Mouse (Mus musculus) layer of hippocampus, adult 2 months (tissue): ENCODE data around the gene Ifngr2. TPM values are rescaled to one million over a fixed set of nuclear protein-coding genes. Genes with fewer than 3 reads are reported as not detected.

Experiments used
- DNase-seq, 2 experiments: peaks; one replicate each; pipeline ENCODE4 v3.0.0; 2022; ENCODE audit warnings: low spot score in 2 of 2
- H3K27ac ChIP-seq: fragments of 200-600 bp; 2 replicates; pipeline ENCODE4 v1.8.1; 2022
- H3K4me3 ChIP-seq: fragments of 200-600 bp; 2 replicates; pipeline ENCODE4 v1.8.1; 2022; ENCODE audit warnings: mild to moderate bottlenecking
- CTCF ChIP-seq: fragments of 200-600 bp; conservative IDR thresholded peaks from 2 replicates; pipeline ENCODE4 v1.8.1; 2022; ENCODE audit warnings: antibody characterized with exemption, mild to moderate bottlenecking, moderate library complexity
- total RNA-seq, 2 experiments: library from RNA; stranded (reverse); gene quantifications; 2 replicates each; pipeline ENCODE4 v1.2.3; 2021

The Ifngr2 gene
- total RNA-seq, 2 experiments from 2014 or later: 49.2 to 50.6 TPM

DNA sequence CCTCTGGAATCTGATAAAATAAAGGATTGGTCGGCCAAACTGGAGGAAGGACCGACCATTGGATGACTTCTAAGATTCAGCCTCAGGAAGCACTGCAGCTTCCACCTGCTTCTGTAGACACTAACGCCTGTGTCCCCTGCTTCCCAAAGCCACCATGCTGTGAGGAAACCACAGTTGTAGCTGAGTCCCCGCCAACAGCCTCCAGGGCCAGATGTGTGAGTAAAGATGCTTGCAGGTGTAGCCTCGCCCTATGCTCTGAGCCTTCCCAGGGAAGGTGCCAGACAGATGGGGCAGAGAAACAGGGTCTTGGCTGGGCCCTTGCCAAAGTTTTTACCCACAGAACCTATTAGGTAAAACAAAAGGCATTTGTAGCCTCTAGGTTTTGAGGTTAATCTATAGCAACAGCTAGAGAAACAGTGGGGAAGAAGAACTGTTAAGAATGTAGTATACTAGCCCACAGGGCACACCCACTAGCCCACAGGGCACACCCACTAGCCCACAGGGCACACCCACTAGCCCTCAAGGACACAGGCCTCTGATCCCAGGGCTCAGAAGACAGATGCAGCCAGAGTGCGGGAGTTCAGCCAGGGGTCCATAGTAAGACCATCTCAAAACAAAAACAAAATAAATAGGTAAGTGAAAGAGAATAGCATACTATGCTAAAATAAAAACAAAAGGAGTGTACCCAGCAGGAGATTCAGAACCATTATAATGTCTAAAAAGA, 41.0 kb downstream of the Ifngr2 start:
- Histone ChIP-seq H3K4me3 (no peak overlapping the region), H3K27ac (no peak overlapping the region)
- TF ChIP-seq CTCF: no peak
- DNase-seq: no peak

DNA sequence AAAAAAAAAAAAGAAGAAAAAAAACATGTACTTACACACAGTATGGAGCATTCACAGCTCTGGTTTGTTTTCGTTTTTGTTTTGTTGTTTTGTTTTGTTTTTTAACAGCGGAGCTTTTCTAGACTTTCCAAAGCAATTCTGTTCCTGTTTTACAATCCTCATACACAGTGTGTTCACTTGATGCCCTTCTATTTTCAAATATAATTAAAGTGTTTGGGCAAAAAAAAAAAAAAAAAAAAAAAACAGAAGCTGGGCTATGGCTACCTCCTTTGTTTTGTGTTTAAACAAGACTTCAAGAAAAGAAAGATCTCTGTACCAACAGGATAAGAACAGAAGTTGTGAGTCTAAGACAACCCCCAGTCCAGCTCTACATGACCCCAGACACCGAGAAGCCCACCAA, 41.8 kb downstream of the Ifngr2 start:
- DNase-seq: no peak
- TF ChIP-seq CTCF: no peak
- no peak overlapping the region for H3K27ac ChIP-seq
- H3K4me3 ChIP-seq: no peak overlapping the region

GRCm38 (mm10) chr16:91592162-91592561, 45.3 kb downstream of the Ifngr2 start:
- no peak for TF ChIP-seq CTCF

GRCm38 (mm10) chr16:91593262-91593661, 46.4 kb downstream of the Ifngr2 start:
- 0 out of 2 replicates have a peak, but pooled peaks have one; percentile 10 for TF ChIP-seq CTCF
- H3K27ac ChIP-seq: no peak overlapping the region
- DNase-seq: no peak
- H3K4me3 ChIP-seq: no peak overlapping the region

More at GRCm38 (mm10) chr16:91592162-91592561, 45.3 kb downstream of the Ifngr2 start:
- H3K4me3 ChIP-seq: no peak overlapping the region
- no peak for DNase-seq
- H3K27ac ChIP-seq: no peak overlapping the region

DNA sequence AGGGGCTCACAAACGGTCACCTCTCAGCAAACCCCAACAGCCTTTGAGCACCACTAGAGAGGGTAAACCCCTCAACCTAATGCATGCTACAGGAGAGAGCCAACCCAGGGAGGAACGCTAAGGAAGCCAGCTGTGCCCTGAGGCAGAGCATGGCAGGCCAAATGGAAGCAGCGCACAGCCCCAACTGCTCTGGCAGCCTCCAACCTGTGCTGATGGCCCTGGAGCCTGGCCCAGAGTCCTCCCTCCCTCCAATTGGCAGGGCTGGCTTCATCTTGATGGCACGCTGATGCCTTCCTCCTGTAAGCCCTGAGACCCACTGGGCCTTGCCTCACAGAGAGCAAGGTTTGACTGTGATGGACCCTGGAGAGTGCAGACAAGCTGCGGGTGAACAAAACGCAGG, 48.2 kb downstream of the Ifngr2 start:
- no peak for TF ChIP-seq CTCF
- H3K4me3 ChIP-seq: no peak overlapping the region; the same call in 1 of the 2 replicates
- DNase-seq: peak; percentile 24 to 49
- H3K27ac ChIP-seq: peak overlapping the region; percentile 3

- DNase-seq: no peak
- H3K4me3 ChIP-seq: peak overlapping the region; percentile 85
- TF ChIP-seq CTCF: no peak
- no peak overlapping the region for H3K27ac ChIP-seq
Measured at GRCm38 (mm10) chr16:91596397-91596778, 49.5 kb downstream of the Ifngr2 start.

GRCm38 (mm10) chr16:91596779-91597671, 50.2 kb downstream of the Ifngr2 start:
- Histone ChIP-seq H3K27ac (peak overlapping the region; percentile 95), H3K4me3 (peak overlapping the region; percentile 85)
- DNase-seq: peak; percentile 13 to 30
- no peak for TF ChIP-seq CTCF

DNA sequence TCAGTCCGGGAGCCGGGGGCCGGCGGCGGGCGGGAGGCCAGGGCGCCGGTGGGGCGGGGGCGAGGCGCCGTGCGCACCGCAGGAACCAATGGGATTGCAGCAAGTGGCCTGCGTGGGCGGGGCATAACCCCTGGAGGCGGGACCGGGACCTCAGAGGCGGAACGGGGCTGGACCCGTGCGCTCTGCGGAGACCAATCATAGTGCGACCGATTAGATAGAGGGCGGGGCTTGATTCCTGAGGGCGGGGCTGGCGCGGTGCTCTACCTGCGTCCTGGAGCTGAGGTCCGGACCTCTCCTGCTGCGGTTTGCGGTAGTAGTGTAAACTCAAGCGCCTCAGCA, 50.8 kb downstream of the Ifngr2 start, which contains the start of gene Tmem50b:
Gene Tmem50b (minus strand): TSS at position 129 of the 339 bp plus-strand sequence.
- peak; percentile 99 to 100 for DNase-seq
- Histone ChIP-seq H3K27ac (peak within 1 kb of the TSS; percentile 95), H3K4me3 (peak within 1 kb of the TSS; percentile 85)
- TF ChIP-seq CTCF: no peak

DNA sequence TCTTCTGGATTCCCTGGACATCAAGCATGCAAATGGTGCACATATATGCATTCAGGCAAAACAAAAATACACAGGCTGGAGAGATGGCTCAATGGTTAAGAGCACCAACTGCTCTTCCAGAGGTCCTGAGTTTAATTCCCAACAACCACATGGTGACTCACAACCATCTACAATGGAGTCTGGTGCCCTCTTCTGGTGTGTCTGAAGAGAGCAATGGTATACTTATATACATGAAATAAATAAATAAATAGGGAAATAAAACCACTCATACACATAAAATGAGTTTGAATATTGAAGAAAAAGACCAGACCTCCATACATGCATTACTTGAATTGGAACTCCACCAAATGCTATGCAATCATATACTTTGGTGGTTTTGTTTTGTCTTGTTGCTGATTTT, 52.4 kb downstream of the Ifngr2 start:
- no peak overlapping the region for H3K4me3 ChIP-seq
- peak; percentile 58 for TF ChIP-seq CTCF
- no peak overlapping the region for H3K27ac ChIP-seq
- no peak for DNase-seq

DNA sequence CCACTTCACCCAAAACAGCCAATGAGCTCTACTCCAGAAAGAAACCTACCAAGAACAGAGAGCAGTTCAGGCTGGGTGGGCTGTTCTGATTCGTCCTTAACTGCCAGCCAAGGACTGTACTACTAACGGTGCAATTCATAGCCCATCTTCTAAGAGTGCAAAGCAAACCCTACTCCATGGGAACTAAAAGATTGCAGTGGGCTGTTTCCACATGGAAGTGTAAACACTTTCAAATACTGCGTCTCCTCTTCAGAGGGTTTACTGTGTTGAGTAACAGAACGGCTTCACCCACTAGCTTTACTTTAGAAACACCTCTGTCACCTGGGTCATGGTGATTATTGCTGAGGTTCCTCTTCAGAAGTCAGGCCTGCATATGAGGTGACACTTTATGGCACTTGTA, 54.2 kb downstream of the Ifngr2 start:
- no peak for DNase-seq
- TF ChIP-seq CTCF: no peak
- Histone ChIP-seq H3K27ac (no peak overlapping the region), H3K4me3 (no peak overlapping the region)

GRCm38 (mm10) chr16:91601693-91602092, 54.8 kb downstream of the Ifngr2 start:
- no peak overlapping the region for H3K27ac ChIP-seq
- TF ChIP-seq CTCF: no peak
- DNase-seq: no peak
- no peak overlapping the region for H3K4me3 ChIP-seq

GRCm38 (mm10) chr16:91605156-91605555, 58.3 kb downstream of the Ifngr2 start:
- no peak for TF ChIP-seq CTCF
- Histone ChIP-seq H3K4me3 (no peak overlapping the region), H3K27ac (no peak overlapping the region)
- DNase-seq: no peak

GRCm38 (mm10) chr16:91606958-91607357, 60.1 kb downstream of the Ifngr2 start:
- H3K27ac ChIP-seq: no peak overlapping the region
- TF ChIP-seq CTCF: no peak
- H3K4me3 ChIP-seq: no peak overlapping the region
- DNase-seq: no peak
